Mouse (Mus musculus) heart, adult 2 months (tissue): ENCODE data around the gene Ngdn. TPM values are rescaled to one million over a fixed set of nuclear protein-coding genes. Genes with fewer than 3 reads are reported as not detected.
"Not testable (repeated sequence)": the region's sequence is repeated elsewhere in the genome, so short reads cannot be mapped to it uniquely, and the experiment has no call there.

Source experiments
- DNase-seq, 2 experiments: peaks; one replicate each; pipeline ENCODE4 v3.0.0; 2021
- H3K27ac ChIP-seq: fragments of 200-600 bp; 2 replicates; pipeline ENCODE4 v1.8.1; 2022
- H3K27me3 ChIP-seq: fragments of 200-500 bp; 2 replicates; pipeline ENCODE4 v1.6.1; 2012; ENCODE audit warnings: mild to moderate bottlenecking, low read length, inconsistent platforms, mixed read lengths; ENCODE audit not compliant: control insufficient read depth, insufficient read depth
- H3K36me3 ChIP-seq: fragments of 200-500 bp; 2 replicates; pipeline ENCODE4 v1.6.1; 2012; ENCODE audit warnings: low read length, inconsistent platforms; ENCODE audit not compliant: control insufficient read depth, insufficient read depth
- H3K4me1 ChIP-seq: fragments of 200-500 bp; 2 replicates; pipeline ENCODE4 v1.6.1; 2011; ENCODE audit warnings: low read length; ENCODE audit not compliant: control insufficient read depth, insufficient read depth
- H3K4me3 ChIP-seq: fragments of 200-600 bp; 2 replicates; pipeline ENCODE4 v1.8.1; 2022
- H3K79me2 ChIP-seq: fragments of 200-500 bp; replicated peaks from 2 replicates; pipeline ENCODE4 v1.6.1; 2012; ENCODE audit warnings: mild to moderate bottlenecking, inconsistent platforms, low read length, moderate library complexity, mixed read lengths; ENCODE audit not compliant: control insufficient read depth, insufficient read depth
- H3K9ac ChIP-seq: fragments of 200-500 bp; 2 replicates; pipeline ENCODE4 v1.6.1; 2012; ENCODE audit warnings: low read depth, mild to moderate bottlenecking, control low read depth, inconsistent platforms, low read length, mixed read lengths
- CTCF ChIP-seq: fragments of 200-600 bp; IDR thresholded peaks from 2 replicates; pipeline ENCODE4 v1.8.1; 2022; ENCODE audit warnings: antibody characterized with exemption, mild to moderate bottlenecking, moderate library complexity
- EP300 ChIP-seq: fragments of 200-500 bp; IDR thresholded peaks from 2 replicates; pipeline ENCODE4 v1.6.1; 2011; ENCODE audit warnings: low read depth, low read length, control low read depth; ENCODE audit not compliant: insufficient read depth
- POLR2A ChIP-seq: fragments of 200-500 bp; IDR thresholded peaks from 2 replicates; pipeline ENCODE4 v1.6.1; 2011; ENCODE audit warnings: mild to moderate bottlenecking, low read depth, low read length, control low read depth; ENCODE audit not compliant: insufficient read depth
- WGBS: fragments of 180-500 bp; shearing (Covaris S2); methylation state at CpG from one replicate; pipeline ENCODE4 v1.1.7; 2018; 5-methylcytosine and 5-hydroxymethylcytosine counted together
- intact Hi-C: fragments of 180-260 bp; cut with DNase I; formaldehyde crosslinking; loops from one replicate; pipeline ENCODE4 v1.15.1; 2025
- polyA plus RNA-seq: library from polyadenylated mRNA; depleted of rRNA; stranded (reverse); fragments of >200 nt; gene quantifications from 2 replicates; pipeline ENCODE4 v1.2.3, GENCODE M21; 2012
- total RNA-seq, 2 experiments: library from RNA; stranded (reverse); gene quantifications; 2 replicates each; pipeline ENCODE4 v1.2.3; 2021

Ngdn gene
- total and polyA plus RNA-seq, 3 experiments, result 10.1 to 28.9 (median 25.9) TPM

DNA sequence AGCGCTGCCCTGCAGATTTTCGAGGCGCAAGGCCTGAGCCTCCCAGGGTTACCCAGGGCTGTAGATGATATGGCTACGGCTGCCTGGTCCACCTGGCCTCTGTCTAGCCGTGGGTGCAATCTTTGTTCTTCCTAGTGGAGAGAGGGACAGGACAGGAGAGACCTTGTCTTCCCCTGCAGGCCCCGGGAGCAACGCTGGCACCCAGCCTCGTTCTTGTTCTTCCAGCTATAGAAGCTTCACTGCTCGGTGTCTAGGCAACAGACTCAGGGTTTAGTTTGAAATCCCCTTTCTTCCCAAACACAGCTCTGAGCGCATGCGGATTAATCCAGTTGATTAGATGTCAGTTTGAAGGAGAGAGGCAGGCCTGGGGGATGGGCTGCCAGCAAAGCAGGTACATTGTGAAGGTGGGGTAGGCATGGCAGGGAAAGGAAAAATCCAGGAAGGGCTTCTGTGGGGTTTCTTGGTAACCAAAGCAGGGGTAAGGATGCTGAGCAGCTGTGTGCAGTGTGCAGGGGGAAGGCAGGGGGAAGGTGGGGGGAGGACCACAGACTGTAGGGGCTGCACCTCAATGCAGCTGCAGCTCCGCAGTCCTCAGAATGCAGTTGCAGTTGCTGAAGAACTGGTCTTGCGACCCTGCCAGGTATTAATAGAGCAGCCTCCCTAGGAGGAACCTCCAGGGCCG, 19.7 kb upstream of the Ngdn start:
- Histone ChIP-seq H3K79me2 (no peaks in the 10 kb centered on the region), H3K9ac (no peak overlapping the region), H3K27me3 (no peaks in the 10 kb centered on the region), H3K36me3 (no peaks in the 10 kb centered on the region), H3K4me3 (no peak overlapping the region), H3K27ac (peak overlapping the region; percentile 75; the same call in 1 of the 2 replicates), H3K4me1 (no peaks in the 10 kb centered on the region; the same call in 1 of the 2 replicates)
- peak; percentile 49; the same call in 1 of the 2 replicates for TF ChIP-seq EP300
- TF ChIP-seq POLR2A, result peak; percentile 74
- no peak for TF ChIP-seq CTCF
- DNase-seq, result no peak
- 36% methylated on average over 14 of the region's 14 CpGs for WGBS
- intact Hi-C loops, result no loop called here

DNA sequence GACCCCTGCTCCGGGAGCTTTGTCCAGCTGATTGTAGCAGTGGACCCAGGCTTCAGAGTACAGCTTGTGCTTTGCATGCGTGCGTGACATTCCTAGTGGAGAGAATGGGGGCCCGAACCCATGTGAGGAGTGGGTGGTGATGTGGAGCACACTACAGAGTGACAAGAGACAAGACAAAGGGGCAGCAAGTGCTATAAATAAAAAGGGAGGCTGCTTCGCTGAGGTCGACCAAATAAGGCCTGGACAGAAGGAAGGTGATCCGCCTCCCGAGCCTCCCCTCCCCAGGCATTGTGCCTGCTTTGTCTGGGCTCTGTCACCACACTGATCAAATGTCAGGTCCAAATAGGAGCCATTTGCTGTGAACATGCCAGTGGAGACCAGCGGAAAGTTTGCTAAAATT, 18.5 kb upstream of the Ngdn start:
- Histone ChIP-seq H3K4me1 (no peaks in the 10 kb centered on the region; the same call in 1 of the 2 replicates), H3K27me3 (no peaks in the 10 kb centered on the region), H3K79me2 (no peaks in the 10 kb centered on the region), H3K4me3 (no peak overlapping the region), H3K9ac (0 out of 2 replicates have a peak overlapping the region, but pooled peaks have one; percentile 30), H3K36me3 (no peaks in the 10 kb centered on the region), H3K27ac (peak overlapping the region; percentile 75)
- WGBS, result 45% methylated on average over 9 of the region's 9 CpGs
- no peak for DNase-seq
- intact Hi-C loops, result no loop called here
- TF ChIP-seq POLR2A (peak; percentile 65), EP300 (peak; percentile 87), CTCF (no peak)

DNA sequence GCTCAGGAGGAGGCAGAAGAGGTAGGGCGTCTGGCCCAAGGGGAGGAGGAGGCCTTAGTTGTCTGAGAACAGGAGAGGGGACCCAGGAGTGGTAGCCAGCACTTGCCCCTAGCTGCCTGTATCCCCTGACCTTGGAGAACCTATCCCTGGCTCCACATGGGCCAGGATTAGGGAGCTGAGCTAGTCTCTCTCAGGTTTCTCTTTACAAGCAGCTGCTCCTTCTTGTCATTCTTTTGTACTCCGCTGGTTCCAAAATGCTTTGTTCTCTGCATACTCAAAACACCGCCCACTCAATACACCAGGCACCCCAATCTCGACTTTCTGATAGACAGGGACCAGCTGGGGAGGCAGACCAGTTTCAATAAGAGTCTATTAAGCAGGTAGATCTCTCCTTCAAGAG, 18.0 kb upstream of the Ngdn start:
- TF ChIP-seq POLR2A, result peak; percentile 40; the same call in 1 of the 2 replicates
- no peak for TF ChIP-seq CTCF
- H3K36me3 ChIP-seq, result no peaks in the 10 kb centered on the region
- intact Hi-C loops, result no loop called here
- no peak overlapping the region for H3K4me3 ChIP-seq
- no peak overlapping the region for H3K9ac ChIP-seq
- peak overlapping the region; percentile 75 for H3K27ac ChIP-seq
- no peak for DNase-seq
- 46% methylated on average over 4 of the region's 4 CpGs for WGBS
- H3K79me2 ChIP-seq, result no peaks in the 10 kb centered on the region
- H3K4me1 ChIP-seq, result no peaks in the 10 kb centered on the region; the same call in 1 of the 2 replicates
- H3K27me3 ChIP-seq, result no peaks in the 10 kb centered on the region

DNA sequence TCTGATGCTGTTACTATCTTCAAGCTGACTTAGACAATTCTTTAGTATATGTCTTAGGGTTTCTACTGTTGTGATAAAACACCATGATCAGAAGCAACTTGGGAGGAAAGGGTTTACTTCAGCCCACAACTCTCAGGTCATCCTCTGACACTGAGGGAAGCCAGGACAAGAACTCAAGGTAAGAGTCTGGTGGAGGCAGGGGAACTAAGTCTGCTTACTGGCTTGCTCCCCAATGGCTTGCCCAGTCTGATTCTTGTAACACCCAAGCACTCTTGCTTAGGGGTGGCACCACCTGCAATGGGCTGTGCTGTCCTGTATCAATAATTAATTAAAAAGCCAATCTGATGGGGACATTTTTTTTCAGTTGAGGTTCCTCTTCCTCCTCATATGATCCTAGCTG, 16.6 kb upstream of the Ngdn start:
- no peak overlapping the region; the same call in 1 of the 2 replicates for H3K27ac ChIP-seq
- H3K4me1 ChIP-seq, result peaks cover 4% of the 10 kb centered on the region
- DNase-seq, result no peak
- intact Hi-C loops, result no loop called here
- H3K27me3 ChIP-seq, result no peaks in the 10 kb centered on the region
- TF ChIP-seq POLR2A, result peak; percentile 51; the same call in 1 of the 2 replicates
- no peak for TF ChIP-seq CTCF
- no peak for TF ChIP-seq EP300
- H3K79me2 ChIP-seq, result no peaks in the 10 kb centered on the region
- H3K9ac ChIP-seq, result no peak overlapping the region
- H3K4me3 ChIP-seq, result no peak overlapping the region
- no peaks in the 10 kb centered on the region for H3K36me3 ChIP-seq

DNA sequence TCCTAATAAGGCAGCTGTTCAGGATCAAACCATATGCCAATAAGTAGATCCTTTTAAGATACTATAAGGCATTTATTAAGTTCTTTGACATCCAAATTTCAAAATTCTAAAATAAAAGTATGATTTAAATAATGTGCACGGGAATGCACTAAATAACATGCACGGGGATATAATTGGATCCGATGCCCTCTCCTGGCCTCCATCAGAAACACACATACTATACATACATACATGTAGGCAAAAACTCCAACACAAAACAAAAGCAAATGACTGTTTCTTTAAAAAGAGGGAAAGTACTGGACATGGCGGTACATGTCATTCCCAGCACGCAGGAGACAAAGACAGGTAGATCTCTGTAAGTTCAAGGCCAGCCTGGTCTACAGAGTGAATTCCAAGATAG, 15.4 kb upstream of the Ngdn start:
- peaks cover 11% of the 10 kb centered on the region for H3K4me1 ChIP-seq
- H3K36me3 ChIP-seq, H3K27ac ChIP-seq, H3K9ac ChIP-seq, intact Hi-C loops, DNase-seq, H3K79me2 ChIP-seq, H3K4me3 ChIP-seq, H3K27me3 ChIP-seq: not testable (repeated sequence)
- 64% methylated on average over 5 of the region's 5 CpGs for WGBS

DNA sequence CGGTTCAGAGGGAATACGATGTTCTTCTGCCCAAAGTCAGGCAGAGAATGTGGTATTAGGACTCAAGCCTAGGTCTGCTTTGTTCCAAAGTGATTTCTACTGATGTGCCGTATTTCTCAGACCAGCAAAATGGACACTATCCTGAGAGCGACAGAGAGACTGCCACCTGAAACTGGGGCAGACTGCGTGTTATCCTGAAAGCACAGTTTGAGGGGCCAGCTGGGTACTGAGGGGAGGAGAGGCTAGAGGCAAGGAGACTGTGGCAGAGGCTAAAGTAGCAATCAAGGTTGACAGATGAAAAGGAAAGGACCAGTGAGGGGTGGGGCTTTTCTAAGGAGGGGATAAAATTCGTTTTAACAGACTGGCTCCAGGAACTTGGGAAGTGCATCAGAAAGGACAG, 14.4 kb upstream of the Ngdn start:
- H3K4me1 ChIP-seq, result peaks cover 13% of the 10 kb centered on the region
- no peaks in the 10 kb centered on the region for H3K79me2 ChIP-seq
- no peak overlapping the region; the same call in 1 of the 2 replicates for H3K27ac ChIP-seq
- H3K9ac ChIP-seq, result no peak overlapping the region
- no peaks in the 10 kb centered on the region for H3K27me3 ChIP-seq
- intact Hi-C loops, result no loop called here
- 67% methylated on average over 6 of the region's 6 CpGs for WGBS
- peak; percentile 68; the same call in 1 of the 2 replicates for TF ChIP-seq EP300
- no peak for TF ChIP-seq CTCF
- TF ChIP-seq POLR2A, result peak; percentile 73; the same call in 1 of the 2 replicates
- no peak overlapping the region for H3K4me3 ChIP-seq
- H3K36me3 ChIP-seq, result no peaks in the 10 kb centered on the region
- DNase-seq, result no peak
